Mouse (Mus musculus): ENCODE measurements around the gene Eif1ad. TPM values are rescaled to one million over a fixed set of nuclear protein-coding genes. Genes with fewer than 3 reads are reported as not detected.
A peak's percentile ranks its signal among the peaks of the same experiment; 100 is the strongest.

The Eif1ad gene
- 49.4 and 50.1 TPM in 2 replicates for polyA plus RNA-seq (2015; fragmentation: Nextera tagmentation; extraction: Ambion mirVana)

GRCm38 (mm10) chr19:5366175-5367052 is at the start of gene Eif1ad:
Eif1ad (plus strand) TSS chr19:5366741.
- Histone ChIP-seq H3K27ac (ENCODE audit: low read length) (peak within 1 kb of the TSS; percentile 97), H3K4me3 (ENCODE audit: low read length) (peak within 1 kb of the TSS; percentile 92), H3K4me1 (replicated peaks; ENCODE audit: control insufficient read depth, insufficient read depth, low read length) (peaks cover 14% of the 10 kb centered on the region), H3K9ac (ENCODE audit: low read length) (peak within 1 kb of the TSS; percentile 92), H3K4me2 (ENCODE audit: low read depth, low read length) (peak within 1 kb of the TSS; percentile 87), H3K9me3 (ENCODE audit: control insufficient read depth, low read length) (no peaks in the 10 kb centered on the region), H3K27me3 (ENCODE audit: control insufficient read depth, insufficient read depth, low read depth, low read length) (no peaks in the 10 kb centered on the region), H3K36me3 (ENCODE audit: control insufficient read depth, insufficient read depth, low read length) (peaks cover 35% of the 10 kb centered on the region)
- ATAC-seq (ENCODE audit: low read depth) = peak; percentile 97
- under 1% methylated on average over 71 of the region's 92 CpGs for WGBS

GRCm38 (mm10) chr19:5323801-5324200 is 42.7 kb upstream of the Eif1ad start:
- no peak overlapping the region for H3K9ac ChIP-seq (ENCODE audit: low read length)
- no peaks in the 10 kb centered on the region for H3K4me1 ChIP-seq (replicated peaks; ENCODE audit: control insufficient read depth, insufficient read depth, low read length)
- no peaks in the 10 kb centered on the region for H3K36me3 ChIP-seq (ENCODE audit: control insufficient read depth, insufficient read depth, low read length)
- H3K27me3 ChIP-seq (ENCODE audit: control insufficient read depth, insufficient read depth, low read depth, low read length) = no peaks in the 10 kb centered on the region
- WGBS = 50% methylated on average over 17 of the region's 17 CpGs
- no peak overlapping the region for H3K4me3 ChIP-seq (ENCODE audit: low read length)
- no peak for ATAC-seq (ENCODE audit: low read depth)
- H3K27ac ChIP-seq (ENCODE audit: low read length) = no peak overlapping the region
- no peak overlapping the region for H3K4me2 ChIP-seq (ENCODE audit: low read depth, low read length)
- no peaks in the 10 kb centered on the region for H3K9me3 ChIP-seq (ENCODE audit: control insufficient read depth, low read length)

- Histone ChIP-seq H3K4me3 (ENCODE audit: low read length) (no peak overlapping the region), H3K9ac (ENCODE audit: low read length) (no peak overlapping the region; the same call in 1 of the 2 replicates), H3K9me3 (ENCODE audit: control insufficient read depth, low read length) (no peaks in the 10 kb centered on the region), H3K27me3 (ENCODE audit: control insufficient read depth, insufficient read depth, low read depth, low read length) (no peaks in the 10 kb centered on the region), H3K4me1 (replicated peaks; ENCODE audit: control insufficient read depth, insufficient read depth, low read length) (no peaks in the 10 kb centered on the region), H3K4me2 (ENCODE audit: low read depth, low read length) (0 out of 2 replicates have a peak overlapping the region, but pooled peaks have one; percentile 23), H3K36me3 (ENCODE audit: control insufficient read depth, insufficient read depth, low read length) (no peaks in the 10 kb centered on the region), H3K27ac (ENCODE audit: low read length) (no peak overlapping the region)
- ATAC-seq (ENCODE audit: low read depth) = peak; percentile 66
- 56% methylated on average over 19 of the region's 19 CpGs for WGBS
These were observed 38.6 kb upstream of the Eif1ad start for GRCm38 (mm10) chr19:5327970-5328369.

GRCm38 (mm10) chr19:5334741-5335140 is 31.8 kb upstream of the Eif1ad start:
- H3K9me3 ChIP-seq (ENCODE audit: control insufficient read depth, low read length) = no peaks in the 10 kb centered on the region
- no peaks in the 10 kb centered on the region for H3K4me1 ChIP-seq (replicated peaks; ENCODE audit: control insufficient read depth, insufficient read depth, low read length)
- 43% methylated on average over 5 of the region's 5 CpGs for WGBS
- no peak for ATAC-seq (ENCODE audit: low read depth)
- no peak overlapping the region for H3K4me3 ChIP-seq (ENCODE audit: low read length)
- H3K9ac ChIP-seq (ENCODE audit: low read length) = no peak overlapping the region
- no peak overlapping the region for H3K27ac ChIP-seq (ENCODE audit: low read length)
- H3K4me2 ChIP-seq (ENCODE audit: low read depth, low read length) = no peak overlapping the region
- no peaks in the 10 kb centered on the region for H3K27me3 ChIP-seq (ENCODE audit: control insufficient read depth, insufficient read depth, low read depth, low read length)
- H3K36me3 ChIP-seq (ENCODE audit: control insufficient read depth, insufficient read depth, low read length) = no peaks in the 10 kb centered on the region

GRCm38 (mm10) chr19:5335441-5335840 is 31.1 kb upstream of the Eif1ad start, which contains the start of gene Catsper1:
Catsper1 (plus strand) TSS chr19:5335741.
- Histone ChIP-seq H3K36me3 (ENCODE audit: control insufficient read depth, insufficient read depth, low read length) (no peaks in the 10 kb centered on the region), H3K9me3 (ENCODE audit: control insufficient read depth, low read length) (no peaks in the 10 kb centered on the region), H3K9ac (ENCODE audit: low read length) (no peak within 1 kb of the TSS), H3K4me3 (ENCODE audit: low read length) (no peak within 1 kb of the TSS), H3K27ac (ENCODE audit: low read length) (no peak within 1 kb of the TSS), H3K4me1 (replicated peaks; ENCODE audit: control insufficient read depth, insufficient read depth, low read length) (no peaks in the 10 kb centered on the region), H3K4me2 (ENCODE audit: low read depth, low read length) (no peak within 1 kb of the TSS), H3K27me3 (ENCODE audit: control insufficient read depth, insufficient read depth, low read depth, low read length) (no peaks in the 10 kb centered on the region)
- no peak for ATAC-seq (ENCODE audit: low read depth)
- WGBS = 85% methylated on average over 6 of the region's 6 CpGs

- Histone ChIP-seq H3K9me3 (ENCODE audit: control insufficient read depth, low read length) (no peaks in the 10 kb centered on the region), H3K4me3 (ENCODE audit: low read length) (no peak overlapping the region), H3K4me1 (replicated peaks; ENCODE audit: control insufficient read depth, insufficient read depth, low read length) (no peaks in the 10 kb centered on the region), H3K27me3 (ENCODE audit: control insufficient read depth, insufficient read depth, low read depth, low read length) (no peaks in the 10 kb centered on the region), H3K9ac (ENCODE audit: low read length) (no peak overlapping the region), H3K36me3 (ENCODE audit: control insufficient read depth, insufficient read depth, low read length) (no peaks in the 10 kb centered on the region), H3K4me2 (ENCODE audit: low read depth, low read length) (no peak overlapping the region), H3K27ac (ENCODE audit: low read length) (no peak overlapping the region)
- ATAC-seq (ENCODE audit: low read depth) = no peak
- WGBS = 17% methylated on average over 5 of the region's 5 CpGs
These were observed 28.6 kb upstream of the Eif1ad start for GRCm38 (mm10) chr19:5337975-5338374.

- Histone ChIP-seq H3K27me3 (ENCODE audit: control insufficient read depth, insufficient read depth, low read depth, low read length) (no peaks in the 10 kb centered on the region), H3K4me2 (ENCODE audit: low read depth, low read length) (no peak overlapping the region), H3K4me3 (ENCODE audit: low read length) (no peak overlapping the region), H3K36me3 (ENCODE audit: control insufficient read depth, insufficient read depth, low read length) (no peaks in the 10 kb centered on the region), H3K27ac (ENCODE audit: low read length) (no peak overlapping the region), H3K4me1 (replicated peaks; ENCODE audit: control insufficient read depth, insufficient read depth, low read length) (no peaks in the 10 kb centered on the region), H3K9ac (ENCODE audit: low read length) (no peak overlapping the region), H3K9me3 (ENCODE audit: control insufficient read depth, low read length) (no peaks in the 10 kb centered on the region)
- no peak for ATAC-seq (ENCODE audit: low read depth)
- 89% methylated on average over 7 of the region's 7 CpGs for WGBS
These were observed 25.2 kb upstream of the Eif1ad start for GRCm38 (mm10) chr19:5341360-5341759.

- no peak overlapping the region for H3K4me2 ChIP-seq (ENCODE audit: low read depth, low read length)
- H3K4me1 ChIP-seq (replicated peaks; ENCODE audit: control insufficient read depth, insufficient read depth, low read length) = no peaks in the 10 kb centered on the region; the same call in 1 of the 2 replicates
- no peaks in the 10 kb centered on the region for H3K27me3 ChIP-seq (ENCODE audit: control insufficient read depth, insufficient read depth, low read depth, low read length)
- no peak; the same call in 1 of the 2 replicates for ATAC-seq (ENCODE audit: low read depth)
- no peak overlapping the region for H3K9ac ChIP-seq (ENCODE audit: low read length)
- no peaks in the 10 kb centered on the region for H3K9me3 ChIP-seq (ENCODE audit: control insufficient read depth, low read length)
- WGBS = 68% methylated on average over 6 of the region's 6 CpGs
- H3K27ac ChIP-seq (ENCODE audit: low read length) = no peak overlapping the region
- no peak overlapping the region for H3K4me3 ChIP-seq (ENCODE audit: low read length)
- H3K36me3 ChIP-seq (ENCODE audit: control insufficient read depth, insufficient read depth, low read length) = no peaks in the 10 kb centered on the region
These were observed 21.0 kb upstream of the Eif1ad start for GRCm38 (mm10) chr19:5345297-5346131.

- Histone ChIP-seq H3K36me3 (ENCODE audit: control insufficient read depth, insufficient read depth, low read length) (no peaks in the 10 kb centered on the region), H3K4me2 (ENCODE audit: low read depth, low read length) (no peak overlapping the region), H3K9me3 (ENCODE audit: control insufficient read depth, low read length) (no peaks in the 10 kb centered on the region), H3K4me1 (replicated peaks; ENCODE audit: control insufficient read depth, insufficient read depth, low read length) (no peaks in the 10 kb centered on the region; the same call in 1 of the 2 replicates), H3K9ac (ENCODE audit: low read length) (no peak overlapping the region), H3K27me3 (ENCODE audit: control insufficient read depth, insufficient read depth, low read depth, low read length) (no peaks in the 10 kb centered on the region), H3K27ac (ENCODE audit: low read length) (no peak overlapping the region), H3K4me3 (ENCODE audit: low read length) (no peak overlapping the region)
- 71% methylated on average over 6 of the region's 6 CpGs for WGBS
- no peak for ATAC-seq (ENCODE audit: low read depth)
These were observed 18.5 kb upstream of the Eif1ad start for GRCm38 (mm10) chr19:5348064-5348463.

Data from lung, embryonic 16.5 days (tissue).